Comparison of ENCODE assay signal across 27 mouse cellular contexts in genomic region chr12:65007725-65008124, GRCm38 (mm10).
"Had no signal": no experiment of that assay in that cellular context is flagged by ENCODE, and none has a peak within 500 bp of the region (broad histone marks: within the 10 kb centered on the region; RNA-seq: fewer than 3 reads in every experiment).

No protein-coding gene starts in this region.

- H3K4me1 ChIP-seq: embryonic facial prominence, embryonic 10.5 days; embryonic facial prominence, embryonic 12.5 days; embryonic facial prominence, embryonic 13.5 days; embryonic facial prominence, embryonic 15.5 days; forebrain, embryonic 10.5 days; forebrain, embryonic 12.5 days; forebrain, embryonic 13.5 days; forebrain, embryonic 15.5 days had no signal

- H3K9ac ChIP-seq: embryonic facial prominence, embryonic 12.5 days; embryonic facial prominence, embryonic 13.5 days; embryonic facial prominence, embryonic 15.5 days; forebrain, embryonic 12.5 days; forebrain, embryonic 13.5 days; forebrain, embryonic 15.5 days; forebrain, postnatal 0 days had no signal

- DNase-seq: cerebellum, adult 9-10 months; cerebellum, adult 9-11 months; cerebellum, postnatal 10 days; cerebellum, postnatal 14 days; cerebellum, postnatal 25 days; cerebellum, postnatal 36 days; embryo, embryonic 11 days; forebrain, postnatal 0 days; gastrocnemius, adult 2 months; gastrocnemius, postnatal 10 days; gastrocnemius, postnatal 14 days; gastrocnemius, postnatal 25 days; gastrocnemius, postnatal 36 days; heart, adult 11 months; heart, adult 18-20 months; heart, adult 2 months had no signal

- H3K4me3 ChIP-seq: embryonic facial prominence, embryonic 10.5 days; embryonic facial prominence, embryonic 12.5 days; embryonic facial prominence, embryonic 13.5 days; embryonic facial prominence, embryonic 15.5 days; erythroblast, embryonic 14.5 days; forebrain, embryonic 10.5 days; forebrain, embryonic 12.5 days; forebrain, embryonic 13.5 days; forebrain, embryonic 15.5 days; gastrocnemius, adult 2 months; heart, adult 2 months had no signal

- ATAC-seq: forebrain, embryonic 13.5 days; forebrain, embryonic 14.5 days; forebrain, embryonic 15.5 days; forebrain, embryonic 16.5 days; forebrain, postnatal 0 days had no signal

- H3K9me3 ChIP-seq: embryonic facial prominence, embryonic 10.5 days; embryonic facial prominence, embryonic 12.5 days; embryonic facial prominence, embryonic 13.5 days; embryonic facial prominence, embryonic 15.5 days; forebrain, embryonic 10.5 days; forebrain, embryonic 12.5 days; forebrain, embryonic 13.5 days; forebrain, embryonic 15.5 days had no signal

- H3K27ac ChIP-seq: embryonic facial prominence, embryonic 10.5 days; embryonic facial prominence, embryonic 12.5 days; embryonic facial prominence, embryonic 13.5 days; embryonic facial prominence, embryonic 15.5 days; forebrain, embryonic 10.5 days; forebrain, embryonic 12.5 days; forebrain, embryonic 13.5 days; forebrain, embryonic 15.5 days; gastrocnemius, adult 2 months; heart, adult 2 months had no signal

- H3K27me3 ChIP-seq: embryonic facial prominence, embryonic 12.5 days; embryonic facial prominence, embryonic 13.5 days; embryonic facial prominence, embryonic 15.5 days; forebrain, embryonic 12.5 days; forebrain, embryonic 13.5 days; forebrain, embryonic 15.5 days had no signal
